In genomic region chr14:32986659-32987058, GRCm38 (mm10) we compare ENCODE assay signal across 24 mouse cellular contexts. TPM values are rescaled to one million over a fixed set of nuclear protein-coding genes. Genes with fewer than 3 reads are reported as not detected.
A peak's percentile ranks its signal among the peaks of the same experiment; 100 is the strongest.
DNase-seq lines count a peak whose midpoint lies in the region; ATAC-seq lines count a peak whose summit lies in the region.
"Had no signal": no experiment of that assay in that cellular context is flagged by ENCODE, and none has a peak within 500 bp of the region (broad histone marks: within the 10 kb centered on the region; RNA-seq: fewer than 3 reads in every experiment).

No protein-coding gene starts in this region.

- no peak overlapping the region for H3K9ac ChIP-seq in kidney, embryonic 16.5 days (replicated peaks; ENCODE audit: low read length)
- no peak overlapping the region for H3K9ac ChIP-seq in intestine, embryonic 16.5 days (ENCODE audit: low read depth, low read length)
- H3K9ac ChIP-seq: hindbrain, embryonic 12.5 days had no signal

- ATAC-seq in kidney, embryonic 16.5 days (ENCODE audit: low FRiP score, low TSS enrichment) = peak; percentile 64; the same call in 1 of the 2 replicates
- ATAC-seq in intestine, embryonic 16.5 days = peak; percentile 73
- ATAC-seq: activated CD4-positive, CD25-positive, alpha-beta regulatory T cell, adult 4 months; CD4-positive, CD25-positive, alpha-beta regulatory T cell, adult 4 months; forebrain, embryonic 14.5 days; hindbrain, embryonic 16.5 days had no signal

- peak; percentile 36 for DNase-seq in embryo, embryonic 10.5 days (ENCODE audit: low spot score)
- no peak for DNase-seq in embryo, embryonic 10 days (ENCODE audit: low spot score)
- no peak for DNase-seq in kidney, adult 18-20 months
- peak; percentile 50 for DNase-seq in forelimb bud, embryonic 11.5 days (ENCODE audit: low read depth, low spot score)
- DNase-seq in right cerebral cortex, adult 18-20 months = no peak
- no peak for DNase-seq in right cerebral cortex, postnatal 36 days (ENCODE audit: low spot score in 2 of 2)
- DNase-seq: adrenal gland, postnatal 25 days; B cell, adult 2 months; cerebellum, adult 18-20 months; cerebellum, postnatal 10 days; gastrocnemius, postnatal 10 days; heart, adult 18-20 months; heart, postnatal 10 days; heart, postnatal 4 days had no signal

- H3K27ac ChIP-seq in kidney, embryonic 16.5 days (ENCODE audit: low read length) = no peak overlapping the region
- no peak overlapping the region for H3K27ac ChIP-seq in intestine, embryonic 16.5 days (ENCODE audit: low read length)
- H3K27ac ChIP-seq: embryonic facial prominence, embryonic 10.5 days; heart, embryonic 10.5 days; hindbrain, embryonic 12.5 days had no signal

- no peak overlapping the region for H3K4me2 ChIP-seq in kidney, embryonic 16.5 days (replicated peaks; ENCODE audit: low read depth, low read length)
- H3K4me2 ChIP-seq in intestine, embryonic 16.5 days (ENCODE audit: low read depth, low read length) = no peak overlapping the region
- H3K4me2 ChIP-seq: hindbrain, embryonic 12.5 days had no signal

- WGBS in kidney, embryonic 16.5 days = 9% methylated on average over 4 of the region's 4 CpGs
- 24% methylated on average over 4 of the region's 4 CpGs for WGBS in intestine, embryonic 16.5 days

- H3K9me3 ChIP-seq in kidney, embryonic 16.5 days (ENCODE audit: low read length) = no peaks in the 10 kb centered on the region
- H3K9me3 ChIP-seq in intestine, embryonic 16.5 days (ENCODE audit: control insufficient read depth, low read length) = no peaks in the 10 kb centered on the region
- H3K9me3 ChIP-seq: embryonic facial prominence, embryonic 10.5 days; heart, embryonic 10.5 days; hindbrain, embryonic 12.5 days had no signal

- H3K4me1 ChIP-seq in kidney, embryonic 16.5 days (ENCODE audit: insufficient read depth, low read length) = peaks cover 4% of the 10 kb centered on the region; the same call in 1 of the 2 replicates
- H3K4me1 ChIP-seq in intestine, embryonic 16.5 days (ENCODE audit: control insufficient read depth, insufficient read depth, low read length) = peaks cover 4% of the 10 kb centered on the region; the same call in 1 of the 2 replicates
- H3K4me1 ChIP-seq: hindbrain, embryonic 12.5 days had no signal

- no peak overlapping the region for H3K4me3 ChIP-seq in kidney, embryonic 16.5 days (ENCODE audit: low read length)
- no peak overlapping the region for H3K4me3 ChIP-seq in intestine, embryonic 16.5 days (ENCODE audit: low read length)
- H3K4me3 ChIP-seq: embryonic facial prominence, embryonic 10.5 days; heart, embryonic 10.5 days; hindbrain, embryonic 12.5 days had no signal

- no peaks in the 10 kb centered on the region for H3K36me3 ChIP-seq in kidney, embryonic 16.5 days (ENCODE audit: insufficient read depth, low read length)
- no peaks in the 10 kb centered on the region for H3K36me3 ChIP-seq in intestine, embryonic 16.5 days (ENCODE audit: control insufficient read depth, insufficient read depth, low read length)
- H3K36me3 ChIP-seq: embryonic facial prominence, embryonic 10.5 days; G1E; heart, embryonic 10.5 days; hindbrain, embryonic 12.5 days had no signal

- H3K27me3 ChIP-seq in kidney, embryonic 16.5 days (ENCODE audit: insufficient read depth, low read length) = peaks cover 25% of the 10 kb centered on the region
- H3K27me3 ChIP-seq in intestine, embryonic 16.5 days (replicated peaks; ENCODE audit: control insufficient read depth, insufficient read depth, low read length) = no peaks in the 10 kb centered on the region
- H3K27me3 ChIP-seq: hindbrain, embryonic 12.5 days had no signal

RNA-seq across cellular contexts. Expression of gene Lrrc18, which starts 4.5 kb away (rescaled TPM):
- polyA plus RNA-seq in kidney, embryonic 16.5 days (2015; fragmentation: Nextera tagmentation; extraction: Ambion mirVana) = 0.29 and 0.95 TPM in 2 replicates
- polyA plus RNA-seq in intestine, embryonic 16.5 days (2015; fragmentation: Nextera tagmentation; extraction: Ambion mirVana) = 0.11 and 0.13 TPM in 2 replicates
- polyA plus RNA-seq: CD4-positive, CD25-positive, alpha-beta regulatory T cell, adult 4 months; G1E had no signal

Comparison
In these comparisons a context has a peak if more than half of its experiments do, and no peak if none do; other contexts are left out.
1. DNase-seq: peak in embryo, embryonic 10.5 days (single experiment) and forelimb bud, embryonic 11.5 days (single experiment); none in embryo, embryonic 10 days (single experiment), kidney, adult 18-20 months (single experiment), right cerebral cortex, adult 18-20 months (single experiment) and right cerebral cortex, postnatal 36 days (0 of 2).